Mouse (Mus musculus): ENCODE measurements around the gene Iqgap1. TPM values are rescaled to one million over a fixed set of nuclear protein-coding genes. Genes with fewer than 3 reads are reported as not detected.

Gene Iqgap1
- polyA plus RNA-seq, 1 experiment: 222 TPM

DNA sequence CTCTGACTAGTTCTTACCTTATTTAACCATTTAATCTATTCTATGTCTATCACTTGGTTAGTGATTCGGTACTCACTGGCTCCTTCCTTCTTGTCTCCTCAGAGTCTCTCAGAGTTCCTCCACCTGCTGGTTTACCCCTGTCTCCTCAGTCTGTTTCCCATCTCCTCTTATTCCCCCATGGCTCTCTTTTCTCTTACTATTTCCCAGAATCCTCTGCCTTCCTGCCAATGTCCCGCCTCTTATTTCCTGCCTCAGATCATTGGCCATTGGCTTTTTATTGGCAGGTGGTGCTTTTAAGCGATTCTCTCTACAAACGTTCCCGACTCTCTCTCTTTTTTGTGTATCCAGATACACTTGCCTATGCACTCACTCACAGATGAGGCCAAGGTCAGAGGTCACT is 20.9 kb upstream of the Iqgap1 start:
- no peaks in the 10 kb centered on the region for H3K27me3 ChIP-seq (ENCODE audit: control insufficient read depth, insufficient read depth, low read length, poor library complexity, severe bottlenecking)
- no peaks in the 10 kb centered on the region for H3K36me3 ChIP-seq (ENCODE audit: control insufficient read depth, insufficient read depth, low read length, poor library complexity, severe bottlenecking)
- peaks cover 4% of the 10 kb centered on the region for H3K4me1 ChIP-seq (ENCODE audit: control insufficient read depth, insufficient read depth, low read length)
- no peaks in the 10 kb centered on the region for H3K9me3 ChIP-seq (replicated peaks; ENCODE audit: control insufficient read depth, insufficient read depth, low read length, poor library complexity, severe bottlenecking)
- TF ChIP-seq CTCF (IDR thresholded peaks at IDR 0.05; ENCODE audit: low read depth, low read length) (no peak), POLR2A (IDR thresholded peaks at IDR 0.05; ENCODE audit: insufficient read depth, low read length) (no peak), EP300 (IDR thresholded peaks at IDR 0.05; ENCODE audit: insufficient read depth, low read depth, low read length) (no peak)
- H3K27ac ChIP-seq (ENCODE audit: insufficient read depth, low read length): peak overlapping the region; percentile 49
- peak overlapping the region; percentile 7 for H3K9ac ChIP-seq (ENCODE audit: low read depth, poor library complexity, severe bottlenecking)
- peak overlapping the region; percentile 73 for H3K4me3 ChIP-seq (ENCODE audit: low read depth, low read length)

DNA sequence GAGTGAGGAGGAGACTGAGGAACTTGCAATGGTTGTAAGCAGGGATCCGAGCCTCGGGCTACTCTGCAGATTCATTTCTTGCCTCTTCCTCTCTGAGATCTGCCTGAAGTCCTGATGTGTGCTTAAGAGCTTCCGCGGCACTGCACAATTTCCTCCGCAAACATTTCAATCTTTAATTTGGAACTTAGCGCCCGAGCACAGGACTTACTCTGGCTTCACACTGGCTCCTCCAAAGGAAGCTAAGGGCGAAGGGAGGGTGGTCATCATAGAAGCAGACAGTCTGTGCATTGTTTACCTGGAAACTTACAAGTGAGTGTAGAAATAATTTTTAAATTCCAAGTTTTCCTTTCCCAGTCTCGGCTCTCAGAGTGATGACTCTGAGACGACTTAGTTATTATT is 20.5 kb upstream of the Iqgap1 start:
- H3K4me3 ChIP-seq (ENCODE audit: low read depth, low read length): peak overlapping the region; percentile 45
- no peaks in the 10 kb centered on the region for H3K27me3 ChIP-seq (ENCODE audit: control insufficient read depth, insufficient read depth, low read length, poor library complexity, severe bottlenecking)
- no peaks in the 10 kb centered on the region for H3K36me3 ChIP-seq (ENCODE audit: control insufficient read depth, insufficient read depth, low read length, poor library complexity, severe bottlenecking)
- H3K4me1 ChIP-seq (ENCODE audit: control insufficient read depth, insufficient read depth, low read length): peaks cover 4% of the 10 kb centered on the region
- TF ChIP-seq EP300 (IDR thresholded peaks at IDR 0.05; ENCODE audit: insufficient read depth, low read depth, low read length) (no peak), CTCF (IDR thresholded peaks at IDR 0.05; ENCODE audit: low read depth, low read length) (no peak), POLR2A (IDR thresholded peaks at IDR 0.05; ENCODE audit: insufficient read depth, low read length) (no peak)
- H3K9me3 ChIP-seq (replicated peaks; ENCODE audit: control insufficient read depth, insufficient read depth, low read length, poor library complexity, severe bottlenecking): no peaks in the 10 kb centered on the region
- H3K9ac ChIP-seq (ENCODE audit: low read depth, poor library complexity, severe bottlenecking): peak overlapping the region; percentile 7; the same call in 1 of the 2 replicates
- peak overlapping the region; percentile 67 for H3K27ac ChIP-seq (ENCODE audit: insufficient read depth, low read length)

DNA sequence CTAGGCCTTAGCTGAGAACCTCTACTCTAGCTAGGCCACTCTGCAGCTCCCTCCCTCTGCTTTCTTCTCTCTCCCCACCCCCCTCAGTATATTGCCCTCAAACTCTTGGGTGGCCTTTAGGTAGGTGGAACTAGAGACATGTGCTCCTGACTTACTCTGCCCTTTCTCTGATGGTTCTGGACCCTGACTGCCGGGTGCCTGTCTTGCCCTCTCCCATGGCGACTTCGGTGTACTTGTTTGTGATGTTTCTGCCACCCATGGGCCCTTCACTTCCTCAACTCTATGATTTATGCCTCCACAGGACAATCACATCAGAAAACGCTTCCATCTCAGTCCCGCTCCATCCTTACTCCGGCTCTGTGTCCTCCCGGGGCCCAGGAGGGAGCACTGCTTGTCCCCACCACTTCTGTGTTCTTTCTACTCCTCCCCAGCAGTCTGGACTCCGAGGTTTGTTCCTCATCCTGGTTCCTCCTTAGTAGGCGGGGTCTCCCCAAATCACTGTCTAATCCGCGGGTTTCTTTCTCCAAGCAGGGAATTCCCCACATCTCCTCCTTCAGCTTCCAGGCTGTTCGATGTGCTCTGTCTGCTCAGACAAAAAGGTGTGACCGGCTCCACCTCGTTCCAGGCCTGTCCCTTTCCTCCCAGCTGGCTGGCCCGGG is 20.0 kb upstream of the Iqgap1 start:
- Histone ChIP-seq H3K27me3 (ENCODE audit: control insufficient read depth, insufficient read depth, low read length, poor library complexity, severe bottlenecking) (no peaks in the 10 kb centered on the region), H3K4me3 (ENCODE audit: low read depth, low read length) (peak overlapping the region; percentile 45), H3K9me3 (replicated peaks; ENCODE audit: control insufficient read depth, insufficient read depth, low read length, poor library complexity, severe bottlenecking) (no peaks in the 10 kb centered on the region), H3K27ac (ENCODE audit: insufficient read depth, low read length) (peak overlapping the region; percentile 67), H3K4me1 (ENCODE audit: control insufficient read depth, insufficient read depth, low read length) (peaks cover 4% of the 10 kb centered on the region), H3K36me3 (ENCODE audit: control insufficient read depth, insufficient read depth, low read length, poor library complexity, severe bottlenecking) (no peaks in the 10 kb centered on the region), H3K9ac (ENCODE audit: low read depth, poor library complexity, severe bottlenecking) (peak overlapping the region; percentile 7; the same call in 1 of the 2 replicates)
- TF ChIP-seq POLR2A (IDR thresholded peaks at IDR 0.05; ENCODE audit: insufficient read depth, low read length) (no peak), EP300 (IDR thresholded peaks at IDR 0.05; ENCODE audit: insufficient read depth, low read depth, low read length) (no peak), CTCF (IDR thresholded peaks at IDR 0.05; ENCODE audit: low read depth, low read length) (no peak)

DNA sequence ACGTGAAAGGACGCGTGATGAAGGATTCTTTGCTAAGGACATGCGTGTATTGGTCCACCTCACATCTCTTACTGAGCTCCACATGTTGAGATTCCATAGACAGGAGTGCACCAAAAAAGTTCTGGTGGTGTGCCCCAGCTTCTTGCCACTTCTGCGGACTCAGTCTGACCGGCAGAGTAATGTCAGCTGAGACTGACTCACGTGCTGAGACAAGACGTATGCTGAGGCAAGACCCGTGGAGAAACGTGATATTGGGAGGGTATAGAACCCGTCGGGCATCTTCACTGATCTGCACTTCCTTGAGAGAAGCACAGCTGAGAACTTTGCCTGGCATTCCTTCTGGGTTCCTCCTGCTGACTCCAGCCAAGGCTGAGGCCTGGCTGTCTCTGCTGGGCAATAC is 18.9 kb upstream of the Iqgap1 start:
- Histone ChIP-seq H3K4me3 (ENCODE audit: low read depth, low read length) (no peak overlapping the region), H3K9me3 (replicated peaks; ENCODE audit: control insufficient read depth, insufficient read depth, low read length, poor library complexity, severe bottlenecking) (no peaks in the 10 kb centered on the region), H3K9ac (ENCODE audit: low read depth, poor library complexity, severe bottlenecking) (no peak overlapping the region), H3K36me3 (ENCODE audit: control insufficient read depth, insufficient read depth, low read length, poor library complexity, severe bottlenecking) (no peaks in the 10 kb centered on the region), H3K27me3 (ENCODE audit: control insufficient read depth, insufficient read depth, low read length, poor library complexity, severe bottlenecking) (no peaks in the 10 kb centered on the region), H3K4me1 (ENCODE audit: control insufficient read depth, insufficient read depth, low read length) (peaks cover 4% of the 10 kb centered on the region), H3K27ac (ENCODE audit: insufficient read depth, low read length) (peak overlapping the region; percentile 57; the same call in 1 of the 2 replicates)
- no peak for TF ChIP-seq EP300 (IDR thresholded peaks at IDR 0.05; ENCODE audit: insufficient read depth, low read depth, low read length)
- no peak for TF ChIP-seq CTCF (IDR thresholded peaks at IDR 0.05; ENCODE audit: low read depth, low read length)
- no peak for TF ChIP-seq POLR2A (IDR thresholded peaks at IDR 0.05; ENCODE audit: insufficient read depth, low read length)

DNA sequence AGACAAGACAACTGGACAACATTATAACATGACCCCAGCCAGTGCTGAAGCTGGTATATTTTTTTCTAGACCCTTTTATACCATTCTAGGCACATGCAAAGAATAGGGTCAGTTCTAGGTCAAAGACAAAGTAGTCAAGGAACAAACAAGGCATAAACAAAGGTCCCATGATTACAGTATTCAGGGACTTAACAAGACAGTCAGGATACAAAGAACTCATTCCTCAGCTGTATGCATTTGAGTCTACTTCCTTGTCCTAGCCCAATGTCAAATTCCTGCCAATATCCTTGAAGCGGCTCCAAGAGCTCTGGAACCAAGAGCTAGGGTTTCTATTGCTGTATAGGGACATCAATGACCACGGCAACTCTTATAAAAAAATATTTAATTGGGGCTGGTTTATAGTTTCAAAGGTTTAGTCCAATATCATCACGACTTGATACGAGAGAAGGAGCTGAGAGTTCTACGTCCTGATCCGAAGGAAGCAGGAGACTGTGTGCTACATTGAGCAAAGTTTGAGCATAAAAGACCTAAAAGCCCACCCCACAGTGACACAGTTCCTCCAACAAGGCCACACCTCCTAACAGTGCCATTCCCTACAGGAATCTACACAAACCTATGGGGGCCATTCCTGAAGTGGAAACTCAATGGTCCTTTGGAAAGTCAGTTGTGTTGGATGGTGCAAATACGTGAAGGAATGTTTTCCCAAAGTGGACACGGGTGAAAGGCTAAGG is 18.3 kb upstream of the Iqgap1 start:
- no peak overlapping the region for H3K4me3 ChIP-seq (ENCODE audit: low read depth, low read length)
- no peaks in the 10 kb centered on the region for H3K36me3 ChIP-seq (ENCODE audit: control insufficient read depth, insufficient read depth, low read length, poor library complexity, severe bottlenecking)
- H3K4me1 ChIP-seq (ENCODE audit: control insufficient read depth, insufficient read depth, low read length): peaks cover 4% of the 10 kb centered on the region
- no peaks in the 10 kb centered on the region for H3K9me3 ChIP-seq (replicated peaks; ENCODE audit: control insufficient read depth, insufficient read depth, low read length, poor library complexity, severe bottlenecking)
- TF ChIP-seq POLR2A (IDR thresholded peaks at IDR 0.05; ENCODE audit: insufficient read depth, low read length) (no peak), CTCF (IDR thresholded peaks at IDR 0.05; ENCODE audit: low read depth, low read length) (no peak), EP300 (IDR thresholded peaks at IDR 0.05; ENCODE audit: insufficient read depth, low read depth, low read length) (peak; percentile 37; the same call in 1 of the 2 replicates)
- no peak overlapping the region for H3K9ac ChIP-seq (ENCODE audit: low read depth, poor library complexity, severe bottlenecking)
- no peaks in the 10 kb centered on the region for H3K27me3 ChIP-seq (ENCODE audit: control insufficient read depth, insufficient read depth, low read length, poor library complexity, severe bottlenecking)
- peak overlapping the region; percentile 57 for H3K27ac ChIP-seq (ENCODE audit: insufficient read depth, low read length)

DNA sequence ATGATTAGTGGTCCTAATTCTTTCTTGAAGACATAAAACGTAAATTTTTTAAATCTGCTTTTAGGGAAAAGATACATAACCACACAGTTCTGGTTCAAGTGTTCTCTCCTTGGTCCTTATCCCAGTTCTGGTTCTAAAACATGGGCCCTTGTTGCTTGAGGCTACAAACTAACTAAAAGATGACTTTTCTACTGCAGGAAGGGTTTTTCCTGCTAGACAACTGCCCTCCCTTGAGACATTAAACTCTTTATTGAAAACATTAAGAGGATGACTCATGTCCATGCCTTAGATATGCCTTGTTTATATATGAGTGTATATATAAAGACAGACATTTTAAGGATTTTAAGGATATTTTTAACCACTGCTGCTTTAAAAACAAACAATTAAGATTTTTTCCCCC is 17.4 kb upstream of the Iqgap1 start:
- Histone ChIP-seq H3K4me1 (ENCODE audit: control insufficient read depth, insufficient read depth, low read length) (peaks cover 6% of the 10 kb centered on the region), H3K9ac (ENCODE audit: low read depth, poor library complexity, severe bottlenecking) (no peak overlapping the region)

More for the DNA sequence above, 17.4 kb upstream of the Iqgap1 start:
- Histone ChIP-seq H3K27me3 (ENCODE audit: control insufficient read depth, insufficient read depth, low read length, poor library complexity, severe bottlenecking) (no peaks in the 10 kb centered on the region), H3K9me3 (replicated peaks; ENCODE audit: control insufficient read depth, insufficient read depth, low read length, poor library complexity, severe bottlenecking) (no peaks in the 10 kb centered on the region), H3K4me3 (ENCODE audit: low read depth, low read length) (no peak overlapping the region), H3K36me3 (ENCODE audit: control insufficient read depth, insufficient read depth, low read length, poor library complexity, severe bottlenecking) (no peaks in the 10 kb centered on the region), H3K27ac (ENCODE audit: insufficient read depth, low read length) (no peak overlapping the region)
- TF ChIP-seq POLR2A (IDR thresholded peaks at IDR 0.05; ENCODE audit: insufficient read depth, low read length) (no peak), CTCF (IDR thresholded peaks at IDR 0.05; ENCODE audit: low read depth, low read length) (no peak), EP300 (IDR thresholded peaks at IDR 0.05; ENCODE audit: insufficient read depth, low read depth, low read length) (no peak)
